Mouse (Mus musculus): ENCODE results near the gene Gm28374. TPM values are rescaled to one million over a fixed set of nuclear protein-coding genes. Genes with fewer than 3 reads are reported as not detected.

The Gm28374 gene
- polyA plus RNA-seq, 1 experiment: 3.5 TPM

DNA sequence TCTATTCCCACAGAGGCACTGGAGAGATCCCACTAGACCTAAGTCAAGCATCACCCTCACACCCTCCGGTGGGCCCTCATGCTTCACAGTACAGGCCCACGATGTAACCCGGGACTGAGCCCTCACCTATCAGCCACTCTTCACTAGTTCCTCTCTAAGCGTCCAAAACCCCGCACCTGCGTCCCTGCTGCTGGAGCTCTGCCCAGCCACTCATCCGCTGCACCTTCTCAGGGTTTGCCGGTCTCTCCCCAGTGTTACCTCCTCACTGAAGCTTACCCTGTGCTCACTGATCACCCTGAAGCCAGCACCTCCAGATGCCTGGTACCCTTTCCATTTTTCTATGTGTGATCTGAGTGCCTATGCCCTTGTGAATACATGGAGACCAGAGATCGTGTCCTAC is 39.8 kb downstream of the Gm28374 start:
- no peak overlapping the region for H3K4me3 ChIP-seq (ENCODE audit: control insufficient read depth, low read depth, low read length)
- H3K36me3 ChIP-seq (ENCODE audit: control insufficient read depth, insufficient read depth, low read length): no peaks in the 10 kb centered on the region
- no peak overlapping the region for H3K27ac ChIP-seq (ENCODE audit: control insufficient read depth, insufficient read depth, low read depth, low read length)
- peaks cover 3% of the 10 kb centered on the region; the same call in 1 of the 2 replicates for H3K4me1 ChIP-seq (ENCODE audit: control insufficient read depth, insufficient read depth, low read length)
- no peak for TF ChIP-seq CTCF (IDR thresholded peaks at IDR 0.05; ENCODE audit: control insufficient read depth, insufficient read depth, insufficient replicate concordance, low read depth, low read length)
- no peak for TF ChIP-seq POLR2A (IDR thresholded peaks at IDR 0.05; ENCODE audit: control insufficient read depth, low read depth, low read length)
- H3K27me3 ChIP-seq (ENCODE audit: control insufficient read depth, insufficient read depth, low read length): no peaks in the 10 kb centered on the region

DNA sequence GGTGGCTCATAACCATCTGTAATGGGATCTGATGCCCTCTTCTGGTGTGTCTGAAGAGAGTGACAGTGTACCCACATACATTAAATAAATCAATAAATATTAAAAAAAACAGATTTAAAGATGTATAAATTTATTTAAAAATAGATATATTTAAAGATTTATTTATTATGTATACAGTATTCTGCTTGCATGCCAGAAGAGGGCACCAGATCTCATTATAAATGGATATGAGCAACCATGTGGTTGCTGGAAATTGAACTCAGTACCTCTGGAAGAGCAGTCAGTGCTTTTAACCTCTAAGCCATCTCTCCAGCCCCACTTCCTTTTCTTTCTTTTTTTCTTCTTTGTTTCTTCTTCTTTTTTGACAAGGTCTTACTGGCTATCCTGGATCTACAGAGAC is 42.1 kb downstream of the Gm28374 start:
- TF ChIP-seq POLR2A (IDR thresholded peaks at IDR 0.05; ENCODE audit: control insufficient read depth, low read depth, low read length) (no peak), CTCF (IDR thresholded peaks at IDR 0.05; ENCODE audit: control insufficient read depth, insufficient read depth, insufficient replicate concordance, low read depth, low read length) (no peak)
- H3K4me1 ChIP-seq (ENCODE audit: control insufficient read depth, insufficient read depth, low read length): no peaks in the 10 kb centered on the region
- no peak overlapping the region for H3K27ac ChIP-seq (ENCODE audit: control insufficient read depth, insufficient read depth, low read depth, low read length)
- no peak overlapping the region for H3K4me3 ChIP-seq (ENCODE audit: control insufficient read depth, low read depth, low read length)
- no peaks in the 10 kb centered on the region for H3K27me3 ChIP-seq (ENCODE audit: control insufficient read depth, insufficient read depth, low read length)
- no peaks in the 10 kb centered on the region for H3K36me3 ChIP-seq (ENCODE audit: control insufficient read depth, insufficient read depth, low read length)

DNA sequence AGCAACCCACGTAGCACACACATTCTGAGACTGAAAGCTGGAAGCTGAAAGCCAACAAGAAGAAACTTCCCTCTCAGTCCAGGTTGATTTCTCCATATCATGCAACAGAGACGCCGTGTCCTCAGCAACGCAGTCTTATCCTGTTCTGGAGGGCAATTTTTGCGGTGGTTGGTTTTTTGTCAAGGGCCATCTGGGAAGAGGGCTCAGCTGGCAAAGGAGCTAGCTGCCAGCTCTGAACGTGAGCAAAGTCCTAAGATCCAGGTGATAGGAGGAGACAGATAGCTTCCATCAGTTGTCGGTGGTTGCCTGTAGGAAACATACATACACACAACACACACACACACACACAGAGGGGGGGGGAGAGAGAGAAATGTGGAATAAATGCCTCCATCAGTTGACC is 43.7 kb downstream of the Gm28374 start:
- Histone ChIP-seq H3K27ac (ENCODE audit: control insufficient read depth, insufficient read depth, low read depth, low read length) (no peak overlapping the region), H3K36me3 (ENCODE audit: control insufficient read depth, insufficient read depth, low read length) (no peaks in the 10 kb centered on the region), H3K4me1 (ENCODE audit: control insufficient read depth, insufficient read depth, low read length) (no peaks in the 10 kb centered on the region), H3K4me3 (ENCODE audit: control insufficient read depth, low read depth, low read length) (no peak overlapping the region), H3K27me3 (ENCODE audit: control insufficient read depth, insufficient read depth, low read length) (no peaks in the 10 kb centered on the region)
- TF ChIP-seq CTCF (IDR thresholded peaks at IDR 0.05; ENCODE audit: control insufficient read depth, insufficient read depth, insufficient replicate concordance, low read depth, low read length): no peak
- no peak for TF ChIP-seq POLR2A (IDR thresholded peaks at IDR 0.05; ENCODE audit: control insufficient read depth, low read depth, low read length)

DNA sequence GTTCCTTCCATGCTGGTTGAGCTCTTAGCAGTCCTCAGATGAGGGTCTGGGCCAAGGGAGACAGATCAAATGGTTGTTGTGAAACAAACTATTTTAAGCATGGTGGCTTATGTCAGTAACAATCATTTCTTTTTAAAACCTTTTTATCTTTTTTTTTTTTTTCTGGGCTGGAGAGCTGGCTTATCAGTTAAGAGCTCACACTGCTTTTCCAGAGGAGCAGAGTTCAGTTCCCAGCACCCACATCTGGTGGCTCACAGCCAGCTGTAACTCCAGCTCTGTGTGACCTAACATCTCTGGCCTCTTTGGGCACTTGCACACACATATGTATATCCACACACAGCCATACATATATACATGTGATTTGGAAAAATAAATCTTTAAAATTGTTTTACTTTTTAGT is 44.4 kb downstream of the Gm28374 start:
- TF ChIP-seq CTCF (IDR thresholded peaks at IDR 0.05; ENCODE audit: control insufficient read depth, insufficient read depth, insufficient replicate concordance, low read depth, low read length) (no peak), POLR2A (IDR thresholded peaks at IDR 0.05; ENCODE audit: control insufficient read depth, low read depth, low read length) (no peak)
- no peaks in the 10 kb centered on the region for H3K36me3 ChIP-seq (ENCODE audit: control insufficient read depth, insufficient read depth, low read length)
- no peak overlapping the region for H3K27ac ChIP-seq (ENCODE audit: control insufficient read depth, insufficient read depth, low read depth, low read length)
- H3K4me3 ChIP-seq (ENCODE audit: control insufficient read depth, low read depth, low read length): no peak overlapping the region
- no peaks in the 10 kb centered on the region for H3K4me1 ChIP-seq (ENCODE audit: control insufficient read depth, insufficient read depth, low read length)
- no peaks in the 10 kb centered on the region for H3K27me3 ChIP-seq (ENCODE audit: control insufficient read depth, insufficient read depth, low read length)

DNA sequence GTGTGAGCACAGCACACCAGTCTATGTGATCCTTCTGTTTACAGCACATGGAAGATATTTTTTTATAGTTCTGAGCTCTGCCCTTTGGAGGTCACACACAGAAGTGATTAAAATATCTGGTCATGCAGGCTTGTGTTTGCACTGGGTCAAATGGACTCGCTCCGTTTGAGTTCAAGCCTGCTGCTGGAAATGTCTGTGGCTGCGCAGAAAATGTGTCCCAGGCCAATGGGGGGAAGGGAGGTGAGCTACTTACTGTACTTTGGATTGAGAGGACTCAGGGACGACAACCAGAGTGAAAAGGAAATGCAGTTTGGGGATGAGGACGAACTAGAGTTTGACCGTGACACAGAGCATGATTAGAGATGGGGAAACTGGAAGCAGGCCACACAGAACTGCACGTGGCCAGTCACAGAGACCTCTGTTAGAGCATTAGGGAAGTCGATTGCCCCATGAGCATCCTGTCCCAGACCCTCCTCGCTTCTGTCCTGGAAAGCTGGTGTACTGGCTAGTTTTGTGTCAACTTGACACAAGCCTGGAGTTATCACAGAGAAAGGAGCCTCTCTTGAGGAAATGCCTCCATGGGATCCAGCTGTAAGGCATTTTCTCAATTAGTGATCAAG is 46.0 kb downstream of the Gm28374 start:
- no peaks in the 10 kb centered on the region for H3K36me3 ChIP-seq (ENCODE audit: control insufficient read depth, insufficient read depth, low read length)
- no peaks in the 10 kb centered on the region for H3K4me1 ChIP-seq (ENCODE audit: control insufficient read depth, insufficient read depth, low read length)
- no peak overlapping the region for H3K4me3 ChIP-seq (ENCODE audit: control insufficient read depth, low read depth, low read length)
- TF ChIP-seq CTCF (IDR thresholded peaks at IDR 0.05; ENCODE audit: control insufficient read depth, insufficient read depth, insufficient replicate concordance, low read depth, low read length): no peak
- TF ChIP-seq POLR2A (IDR thresholded peaks at IDR 0.05; ENCODE audit: control insufficient read depth, low read depth, low read length): no peak
- H3K27me3 ChIP-seq (ENCODE audit: control insufficient read depth, insufficient read depth, low read length): no peaks in the 10 kb centered on the region
- H3K27ac ChIP-seq (ENCODE audit: control insufficient read depth, insufficient read depth, low read depth, low read length): no peak overlapping the region

DNA sequence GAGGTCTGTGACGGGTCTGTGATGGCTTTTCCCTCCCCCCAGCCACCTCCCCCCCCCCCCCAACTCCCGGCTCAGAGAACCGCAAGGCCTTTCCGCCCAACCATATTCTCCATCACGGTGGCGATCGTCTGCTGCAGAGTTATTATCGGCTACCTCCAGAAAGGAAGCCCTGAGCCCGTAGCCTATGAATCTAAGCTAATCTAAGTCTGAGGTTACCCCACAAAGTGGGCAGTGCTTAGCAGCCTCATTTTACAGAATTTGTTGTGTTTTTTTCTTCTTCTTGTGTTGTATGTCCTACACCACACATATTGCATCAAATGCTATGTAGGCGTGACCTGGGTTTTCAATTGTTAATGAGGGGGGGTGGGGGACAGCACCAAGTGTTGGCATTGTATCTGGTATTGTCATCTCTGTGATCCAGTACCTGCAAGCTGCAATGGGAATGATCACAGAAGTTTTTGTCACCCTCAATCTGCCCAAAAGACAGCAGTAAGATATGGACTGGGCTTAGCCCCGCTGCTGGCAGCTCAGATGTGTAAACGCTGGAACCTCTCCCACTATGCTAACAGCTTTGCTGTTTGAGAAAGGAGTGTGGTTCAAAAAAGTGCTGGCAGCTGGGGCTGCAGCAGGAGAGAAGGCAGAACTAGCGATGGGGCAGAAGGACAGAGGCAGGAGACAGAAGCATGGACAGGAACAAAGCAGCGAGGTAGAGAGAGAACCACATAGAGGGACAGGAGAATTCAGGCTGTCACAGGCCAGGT is 51.4 kb downstream of the Gm28374 start:
- Histone ChIP-seq H3K4me3 (ENCODE audit: control insufficient read depth, low read depth, low read length) (no peak overlapping the region), H3K4me1 (ENCODE audit: control insufficient read depth, insufficient read depth, low read length) (peaks cover 2% of the 10 kb centered on the region; the same call in 1 of the 2 replicates), H3K27ac (ENCODE audit: control insufficient read depth, insufficient read depth, low read depth, low read length) (no peak overlapping the region), H3K36me3 (ENCODE audit: control insufficient read depth, insufficient read depth, low read length) (no peaks in the 10 kb centered on the region), H3K27me3 (ENCODE audit: control insufficient read depth, insufficient read depth, low read length) (no peaks in the 10 kb centered on the region)
- TF ChIP-seq POLR2A (IDR thresholded peaks at IDR 0.05; ENCODE audit: control insufficient read depth, low read depth, low read length): no peak
- no peak for TF ChIP-seq CTCF (IDR thresholded peaks at IDR 0.05; ENCODE audit: control insufficient read depth, insufficient read depth, insufficient replicate concordance, low read depth, low read length)

DNA sequence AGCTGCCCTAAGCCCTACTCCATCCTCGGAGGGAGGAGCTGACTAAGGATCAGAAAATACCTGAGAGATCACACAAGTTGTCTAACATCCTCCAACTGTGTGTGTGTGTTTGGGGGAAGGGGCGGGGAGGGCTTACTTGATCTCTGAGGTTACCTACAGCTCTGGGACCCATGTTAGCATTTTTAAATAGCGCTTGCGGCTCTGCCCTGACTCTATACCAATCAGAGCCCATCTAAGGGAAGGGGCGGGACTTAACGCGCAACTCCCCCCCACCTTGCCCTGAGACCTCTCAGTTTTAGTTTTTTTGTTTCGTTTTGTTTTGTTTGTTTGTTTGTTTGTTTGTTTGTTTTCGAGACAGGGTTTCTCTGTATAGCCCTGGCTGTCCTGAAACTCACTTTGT is 52.6 kb downstream of the Gm28374 start:
- TF ChIP-seq CTCF (IDR thresholded peaks at IDR 0.05; ENCODE audit: control insufficient read depth, insufficient read depth, insufficient replicate concordance, low read depth, low read length) (no peak), POLR2A (IDR thresholded peaks at IDR 0.05; ENCODE audit: control insufficient read depth, low read depth, low read length) (no peak)
- peaks cover 2% of the 10 kb centered on the region; the same call in 1 of the 2 replicates for H3K4me1 ChIP-seq (ENCODE audit: control insufficient read depth, insufficient read depth, low read length)
- no peaks in the 10 kb centered on the region for H3K36me3 ChIP-seq (ENCODE audit: control insufficient read depth, insufficient read depth, low read length)
- H3K27ac ChIP-seq (ENCODE audit: control insufficient read depth, insufficient read depth, low read depth, low read length): no peak overlapping the region
- no peak overlapping the region for H3K4me3 ChIP-seq (ENCODE audit: control insufficient read depth, low read depth, low read length)
- H3K27me3 ChIP-seq (ENCODE audit: control insufficient read depth, insufficient read depth, low read length): no peaks in the 10 kb centered on the region
